Mouse (Mus musculus) MEL (cell line): ENCODE measurements around the gene Klhl23. TPM values are rescaled to one million over a fixed set of nuclear protein-coding genes. Genes with fewer than 3 reads are reported as not detected.

Source experiments
- DNase-seq: peaks from one replicate; pipeline ENCODE4 v3.0.0; 2011; ENCODE audit warnings: low read depth, low spot score
- H3K27ac ChIP-seq: 2 replicates; pipeline ENCODE4 v1.5.1; 2012; ENCODE audit warnings: low read depth, mild to moderate bottlenecking, control low read depth, low read length, moderate library complexity; ENCODE audit not compliant: control insufficient read depth
- H3K27me3 ChIP-seq, 2 experiments: fragments of 150-350 bp in 1 of 2; sonication (generic) in 1 of 2; 2 replicates each; pipeline ENCODE4 v1.6.1; 2012; ENCODE audit warnings: low read length in 2 of 2, mild to moderate bottlenecking in 2 of 2, improper control_type of control experiment in 1 of 2, moderate library complexity in 1 of 2; ENCODE audit not compliant: insufficient read depth in 2 of 2, control insufficient read depth in 1 of 2
- H3K36me3 ChIP-seq, 2 experiments: 2 replicates each; pipeline ENCODE4 v1.6.1; 2012 to 2014; ENCODE audit warnings: low read length in 2 of 2, improper control_type of control experiment in 1 of 2, inconsistent platforms in 1 of 2, mild to moderate bottlenecking in 1 of 2; ENCODE audit not compliant: insufficient read depth in 2 of 2, control insufficient read depth in 1 of 2
- H3K4me1 ChIP-seq, 2 experiments: fragments of 150-350 bp in 1 of 2; sonication (generic) in 1 of 2; 2 replicates each; pipeline ENCODE4 v1.6.1; 2012; ENCODE audit warnings: low read length in 2 of 2, improper control_type of control experiment in 1 of 2, mild to moderate bottlenecking in 1 of 2; ENCODE audit not compliant: insufficient read depth in 2 of 2, control insufficient read depth in 1 of 2
- H3K4me3 ChIP-seq, 2 experiments: fragments of 150-350 bp in 1 of 2; sonication (generic) in 1 of 2; 2 replicates each; pipeline ENCODE4 v1.5.1; 2012; ENCODE audit warnings: low read depth in 2 of 2, low read length in 2 of 2, mild to moderate bottlenecking in 2 of 2, moderate library complexity in 2 of 2, control low read depth in 1 of 2, improper control_type of control experiment in 1 of 2; ENCODE audit not compliant: control insufficient read depth in 1 of 2, insufficient read depth in 1 of 2
- H3K79me2 ChIP-seq: 2 replicates; pipeline ENCODE4 v1.6.1; 2012; ENCODE audit warnings: mild to moderate bottlenecking, low read length, moderate library complexity; ENCODE audit not compliant: control insufficient read depth, poor library complexity, insufficient read depth
- H3K9ac ChIP-seq: 2 replicates; pipeline ENCODE4 v1.6.1; 2012; ENCODE audit warnings: low read depth, mild to moderate bottlenecking, control low read depth, low read length, moderate library complexity; ENCODE audit not compliant: control insufficient read depth, poor library complexity, severe bottlenecking
- H3K9me3 ChIP-seq: fragments of 150-350 bp; sonication (generic); replicated peaks from 2 replicates; pipeline ENCODE4 v1.6.1; 2012; ENCODE audit warnings: mild to moderate bottlenecking, low read length, improper control_type of control experiment, moderate library complexity; ENCODE audit not compliant: insufficient read depth
- CHD1 ChIP-seq: IDR thresholded peaks from 2 replicates; pipeline ENCODE4 v1.6.1; 2012; ENCODE audit warnings: low read depth, mild to moderate bottlenecking, inconsistent platforms, low read length, improper control_type of control experiment
- CHD2 ChIP-seq: IDR thresholded peaks from 2 replicates; pipeline ENCODE4 v1.6.1; 2011; ENCODE audit warnings: low read length, improper control_type of control experiment
- CTCF ChIP-seq, 3 experiments: IDR thresholded peaks in 2 of 3; conservative IDR thresholded peaks in 1 of 3; 2 replicates each; pipeline ENCODE4 v1.5.1; 2011 to 2012; ENCODE audit warnings: low read length in 3 of 3, low read depth in 2 of 3, mild to moderate bottlenecking in 2 of 3, improper control_type of control experiment in 1 of 3, inconsistent platforms in 1 of 3, mixed read lengths in 1 of 3, moderate library complexity in 1 of 3; ENCODE audit not compliant: control insufficient read depth in 1 of 3, insufficient read depth in 1 of 3, poor library complexity in 1 of 3, severe bottlenecking in 1 of 3
- E2F4 ChIP-seq: IDR thresholded peaks from 2 replicates; pipeline ENCODE4 v1.6.1; 2011; ENCODE audit warnings: low read depth, low read length, improper control_type of control experiment, borderline replicate concordance
- ELF1 ChIP-seq: IDR thresholded peaks from 2 replicates; pipeline ENCODE4 v1.6.1; 2014; ENCODE audit warnings: low read depth, mild to moderate bottlenecking, inconsistent platforms, low read length, improper control_type of control experiment, moderate library complexity
- EP300 ChIP-seq, 2 experiments: IDR thresholded peaks; 2 replicates each; pipeline ENCODE4 v1.6.1; 2011; ENCODE audit warnings: improper control_type of control experiment in 2 of 2, low read length in 2 of 2, low read depth in 1 of 2, mild to moderate bottlenecking in 1 of 2
- ETS1 ChIP-seq: IDR thresholded peaks from 2 replicates; pipeline ENCODE4 v1.6.1; 2012; ENCODE audit warnings: low read depth, mild to moderate bottlenecking, inconsistent platforms, low read length, improper control_type of control experiment, moderate library complexity
- GABPA ChIP-seq: IDR thresholded peaks from 2 replicates; pipeline ENCODE4 v1.6.1; 2012; ENCODE audit warnings: low read depth, mild to moderate bottlenecking, inconsistent platforms, low read length, improper control_type of control experiment, moderate library complexity
- GATA1 ChIP-seq: IDR thresholded peaks from 2 replicates; pipeline ENCODE4 v1.6.1; 2011; ENCODE audit warnings: low read depth, low read length, improper control_type of control experiment
- HCFC1 ChIP-seq: IDR thresholded peaks from 2 replicates; pipeline ENCODE4 v1.6.1; 2012; ENCODE audit warnings: low read depth, mild to moderate bottlenecking, inconsistent platforms, low read length, improper control_type of control experiment, moderate library complexity
- JUND ChIP-seq: IDR thresholded peaks from 2 replicates; pipeline ENCODE4 v1.6.1; 2011; ENCODE audit warnings: low read depth, mild to moderate bottlenecking, improper control_type of control experiment, low read length
- KAT2A ChIP-seq: conservative IDR thresholded peaks from 2 replicates; pipeline ENCODE4 v1.6.1; 2012; ENCODE audit warnings: low read depth, low read length, improper control_type of control experiment, inconsistent platforms
- MAFK ChIP-seq: IDR thresholded peaks from 2 replicates; pipeline ENCODE4 v1.6.1; 2011; ENCODE audit warnings: low read depth, mild to moderate bottlenecking, low read length, improper control_type of control experiment, borderline replicate concordance
- MAX ChIP-seq: IDR thresholded peaks from 2 replicates; pipeline ENCODE4 v1.6.1; 2011; ENCODE audit warnings: low read length, improper control_type of control experiment
- MAZ ChIP-seq: IDR thresholded peaks from 2 replicates; pipeline ENCODE4 v1.6.1; 2012; ENCODE audit warnings: low read depth, mild to moderate bottlenecking, inconsistent platforms, low read length, improper control_type of control experiment
- MEF2A ChIP-seq: IDR thresholded peaks from 2 replicates; pipeline ENCODE4 v1.6.1; 2014; ENCODE audit warnings: low read depth, mild to moderate bottlenecking, inconsistent platforms, low read length, improper control_type of control experiment; ENCODE audit not compliant: poor library complexity, insufficient replicate concordance, severe bottlenecking; ENCODE audit errors: extremely low read depth
- MXI1 ChIP-seq: IDR thresholded peaks from 2 replicates; pipeline ENCODE4 v1.6.1; 2011; ENCODE audit warnings: mild to moderate bottlenecking, low read depth, low read length, improper control_type of control experiment
- MYB ChIP-seq: IDR thresholded peaks from 2 replicates; pipeline ENCODE4 v1.6.1; 2011; ENCODE audit warnings: mild to moderate bottlenecking, low read depth, low read length, improper control_type of control experiment
- MYC ChIP-seq: IDR thresholded peaks from 2 replicates; pipeline ENCODE4 v1.6.1; 2011; ENCODE audit warnings: low read depth, mild to moderate bottlenecking, low read length, improper control_type of control experiment, moderate library complexity
- NELFE ChIP-seq: IDR thresholded peaks from 2 replicates; pipeline ENCODE4 v1.6.1; 2011; ENCODE audit warnings: low read depth, low read length, improper control_type of control experiment
- NRF1 ChIP-seq: IDR thresholded peaks from 2 replicates; pipeline ENCODE4 v1.6.1; 2014; ENCODE audit warnings: low read depth, mild to moderate bottlenecking, inconsistent platforms, low read length, improper control_type of control experiment, moderate library complexity; ENCODE audit not compliant: poor library complexity, insufficient read depth, severe bottlenecking
- POLR2A ChIP-seq, 2 experiments: IDR thresholded peaks; 2 replicates each; pipeline ENCODE4 v1.6.1; 2011 to 2012; ENCODE audit warnings: low read length in 2 of 2, mild to moderate bottlenecking in 2 of 2, control low read depth in 1 of 2, improper control_type of control experiment in 1 of 2, low read depth in 1 of 2, moderate library complexity in 1 of 2; ENCODE audit not compliant: control insufficient read depth in 1 of 2, insufficient read depth in 1 of 2, poor library complexity in 1 of 2
- POLR2AphosphoS2 ChIP-seq: IDR thresholded peaks from 2 replicates; pipeline ENCODE4 v1.6.1; 2011; ENCODE audit warnings: low read length, improper control_type of control experiment
- POLR2AphosphoS5 ChIP-seq: IDR thresholded peaks from 2 replicates; pipeline ENCODE4 v1.6.1; 2012; ENCODE audit warnings: low read depth, borderline replicate concordance, mild to moderate bottlenecking, inconsistent platforms, low read length, moderate library complexity, mixed read lengths
- RAD21 ChIP-seq: IDR thresholded peaks from 2 replicates; pipeline ENCODE4 v1.6.1; 2011; ENCODE audit warnings: mild to moderate bottlenecking, low read depth, low read length, improper control_type of control experiment
- RCOR1 ChIP-seq: IDR thresholded peaks from 2 replicates; pipeline ENCODE4 v1.6.1; 2012; ENCODE audit warnings: low read depth, mild to moderate bottlenecking, inconsistent platforms, low read length, improper control_type of control experiment
- SIN3A ChIP-seq: IDR thresholded peaks from 2 replicates; pipeline ENCODE4 v1.6.1; 2012; ENCODE audit warnings: low read length, improper control_type of control experiment, inconsistent platforms
- SMC3 ChIP-seq: IDR thresholded peaks from 2 replicates; pipeline ENCODE4 v1.6.1; 2011; ENCODE audit warnings: low read depth, low read length, improper control_type of control experiment
- TAL1 ChIP-seq: IDR thresholded peaks from 2 replicates; pipeline ENCODE4 v1.6.1; 2012; ENCODE audit warnings: mild to moderate bottlenecking, inconsistent platforms, low read length, moderate library complexity, mixed read lengths
- TBP ChIP-seq: IDR thresholded peaks from 2 replicates; pipeline ENCODE4 v1.8.0; 2011; ENCODE audit warnings: low read depth, low read length, improper control_type of control experiment
- TCF12 ChIP-seq: IDR thresholded peaks from 2 replicates; pipeline ENCODE4 v1.6.1; 2014; ENCODE audit warnings: low read depth, mild to moderate bottlenecking, inconsistent platforms, low read length, improper control_type of control experiment, moderate library complexity
- UBTF ChIP-seq: IDR thresholded peaks from 2 replicates; pipeline ENCODE4 v1.6.1; 2012; ENCODE audit warnings: low read depth, mild to moderate bottlenecking, inconsistent platforms, low read length, improper control_type of control experiment, moderate library complexity, borderline replicate concordance; ENCODE audit not compliant: insufficient read depth
- USF1 ChIP-seq: IDR thresholded peaks from 2 replicates; pipeline ENCODE4 v1.6.1; 2014; ENCODE audit warnings: low read depth, mild to moderate bottlenecking, inconsistent platforms, low read length, improper control_type of control experiment, moderate library complexity
- USF2 ChIP-seq, 2 experiments: IDR thresholded peaks; 2 replicates each; pipeline ENCODE4 v1.6.1; 2011 to 2012; ENCODE audit warnings: improper control_type of control experiment in 2 of 2, low read length in 2 of 2, borderline replicate concordance in 1 of 2, inconsistent platforms in 1 of 2, low read depth in 1 of 2, mild to moderate bottlenecking in 1 of 2; ENCODE audit not compliant: insufficient read depth in 1 of 2
- ZC3H11A ChIP-seq: IDR thresholded peaks from 2 replicates; pipeline ENCODE4 v1.6.1; 2012; ENCODE audit warnings: low read depth, mild to moderate bottlenecking, inconsistent platforms, low read length, improper control_type of control experiment
- ZKSCAN1 ChIP-seq: IDR thresholded peaks from 2 replicates; pipeline ENCODE4 v1.6.1; 2012; ENCODE audit warnings: low read depth, mild to moderate bottlenecking, inconsistent platforms, low read length, improper control_type of control experiment, moderate library complexity
- ZMIZ1 ChIP-seq: IDR thresholded peaks from 2 replicates; pipeline ENCODE4 v1.6.1; 2012; ENCODE audit warnings: low read depth, mild to moderate bottlenecking, inconsistent platforms, low read length, improper control_type of control experiment, moderate library complexity
- ZNF384 ChIP-seq: IDR thresholded peaks from 2 replicates; pipeline ENCODE4 v1.6.1; 2012; ENCODE audit warnings: low read depth, mild to moderate bottlenecking, inconsistent platforms, low read length, improper control_type of control experiment
- polyA plus RNA-seq, 2 experiments: library from polyadenylated mRNA; stranded (reverse) in 1 of 2; unstranded in 1 of 2; fragments of >175 nt in 1 of 2; fragments of >200 nt in 1 of 2; gene quantifications; 2 replicates each; pipeline versions ENCODE4 v1.2.1 to v1.2.4; 2012; ENCODE audit warnings: low replicate concordance in 2 of 2, low read depth in 1 of 2; ENCODE audit not compliant: insufficient read length in 2 of 2, insufficient read depth in 1 of 2, missing spikeins in 1 of 2
- total RNA-seq: library from RNA; depleted of rRNA; stranded (reverse); fragments of 300-350 nt; gene quantifications from 2 replicates; pipeline ENCODE4 v1.2.3, GENCODE M21; 2012

Gene Klhl23
- total and polyA plus RNA-seq, 3 experiments, result 24.8 to 238 (median 31.4) TPM

- no peaks in the 10 kb centered on the region for H3K27me3 ChIP-seq
- H3K4me3 ChIP-seq, result peak overlapping the region; percentile 74 to 82
- no peaks in the 10 kb centered on the region for H3K79me2 ChIP-seq
- no peaks in the 10 kb centered on the region for H3K9me3 ChIP-seq
- peak overlapping the region; percentile 48 for H3K9ac ChIP-seq
- peaks cover 0 to 17% of the 10 kb centered on the region in 2 experiments; a peak in 2 of 4 replicates for H3K36me3 ChIP-seq
- H3K4me1 ChIP-seq, result peaks cover 2 to 14% of the 10 kb centered on the region in 2 experiments
- H3K27ac ChIP-seq, result peak overlapping the region; percentile 65
- peak; percentile 73 for DNase-seq
- TF ChIP-seq JUND (no peak), MEF2A (no peak), GABPA (no peak), MAX (no peak), ZNF384 (no peak), GATA1 (no peak), MAFK (no peak), NELFE (peak; percentile 9; the same call in 1 of the 2 replicates), MAZ (no peak), USF2 (IDR thresholded peaks at IDR 0.05; ENCODE audit: borderline replicate concordance in 1 of 2, insufficient read depth in 1 of 2, low read depth in 1 of 2, low read length in 2 of 2) (no peak), SIN3A (peak; percentile 27; the same call in 1 of the 2 replicates), MYC (no peak; the same call in 1 of the 2 replicates), CHD2 (no peak), ZMIZ1 (no peak), TAL1 (no peak), KAT2A (no peak), RAD21 (no peak), POLR2A (IDR thresholded peaks at IDR 0.05; ENCODE audit: control insufficient read depth in 1 of 2, insufficient read depth in 1 of 2, low read depth in 1 of 2, low read length in 2 of 2, poor library complexity in 1 of 2) (peak in 1 of 2 experiments; percentile 42; a peak in 1 of 4 replicates), HCFC1 (no peak), CHD1 (no peak), USF1 (no peak), MYB (0 out of 2 replicates have a peak, but pooled peaks have one; percentile 42), SMC3 (no peak), MXI1 (no peak), UBTF (0 out of 2 replicates have a peak, but pooled peaks have one; percentile 33), POLR2AphosphoS5 (no peak), POLR2AphosphoS2 (no peak), CTCF (IDR thresholded peaks at IDR 0.05 in 2 of 3, conservative IDR thresholded peaks at IDR 0.05 in 1 of 3; ENCODE audit: control insufficient read depth in 1 of 3, insufficient read depth in 1 of 3, low read depth in 2 of 3, low read length in 3 of 3, poor library complexity in 1 of 3, severe bottlenecking in 1 of 3) (no peak), RCOR1 (peak; percentile 18; the same call in 1 of the 2 replicates), ZKSCAN1 (no peak), NRF1 (no peak), EP300 (IDR thresholded peaks at IDR 0.05; ENCODE audit: low read depth in 1 of 2, low read length in 2 of 2) (peak; percentile 45 to 59; a peak in 3 of 4 replicates), E2F4 (no peak), ELF1 (no peak), TBP (peak; percentile 63; the same call in 1 of the 2 replicates), ETS1 (0 out of 2 replicates have a peak, but pooled peaks have one; percentile 35), TCF12 (no peak), ZC3H11A (no peak)
Observed at GRCm38 (mm10) chr2:69803756-69804155, 18.0 kb upstream of the Klhl23 start.
